Mouse (Mus musculus) erythroblast, embryonic 14.5 days (primary cell): ENCODE results near the gene C1qa.

ENCODE experiments used
- GATA1 ChIP-seq: IDR thresholded peaks from 2 replicates; pipeline ENCODE4 v1.6.1; 2012; ENCODE audit warnings: low read length, inconsistent platforms, mixed read lengths
- TAL1 ChIP-seq: IDR thresholded peaks from 3 replicates; pipeline ENCODE4 v1.6.1; 2012; ENCODE audit warnings: low read length, inconsistent platforms, mixed read lengths

DNA sequence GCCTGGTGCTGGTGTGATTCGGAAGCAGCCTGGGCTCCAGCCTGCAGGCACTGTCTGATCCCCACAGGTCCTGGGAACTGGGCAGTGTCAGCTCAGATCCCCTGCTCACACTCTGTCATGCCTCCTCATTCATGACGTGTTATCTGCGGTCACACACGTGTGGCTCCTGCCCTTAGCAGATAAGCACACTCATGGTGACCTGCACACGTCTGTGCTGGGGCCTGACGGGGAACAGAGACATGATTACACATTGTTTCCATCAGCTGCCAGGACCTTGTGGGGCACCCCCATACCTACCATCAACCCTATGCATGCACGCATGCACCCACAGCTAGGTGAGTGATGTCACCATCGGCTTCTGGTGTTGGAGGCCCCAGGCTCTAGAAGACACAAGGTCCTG is 31.9 kb upstream of the C1qa start:
- TF ChIP-seq GATA1 (peak; percentile 96), TAL1 (peak; percentile 94)
